Mouse (Mus musculus) midbrain, embryonic 14.5 days (tissue): ENCODE data around the gene Prox1. TPM values are rescaled to one million over a fixed set of nuclear protein-coding genes. Genes with fewer than 3 reads are reported as not detected.

Experiments used
- ATAC-seq: fragments of 200-750 bp; cut with Nextera tagmentation; 2 replicates; pipeline ENCODE4 v1.8.0; 2017; ENCODE audit warnings: moderate number of reproducible peaks, moderate library complexity; ENCODE audit not compliant: low FRiP score, low TSS enrichment
- DNase-seq: peaks from one replicate; pipeline ENCODE4 v3.0.0-alpha.2; 2015
- H3K27ac ChIP-seq: fragments of 300-500 bp; sonication (generic); replicated peaks from 2 replicates; pipeline ENCODE4 v1.5.1; 2014; ENCODE audit warnings: mild to moderate bottlenecking, low read depth, low read length, moderate library complexity
- H3K27me3 ChIP-seq: fragments of 300-500 bp; sonication (generic); 2 replicates; pipeline ENCODE4 v1.6.1; 2014; ENCODE audit warnings: low read length, control low read depth, mixed read lengths; ENCODE audit not compliant: control insufficient read depth, insufficient read depth
- H3K36me3 ChIP-seq: fragments of 300-500 bp; sonication (generic); 2 replicates; pipeline ENCODE4 v1.6.1; 2014; ENCODE audit warnings: low read length, control low read depth; ENCODE audit not compliant: control insufficient read depth, insufficient read depth
- H3K4me1 ChIP-seq: fragments of 300-500 bp; sonication (generic); 2 replicates; pipeline ENCODE4 v1.6.1; 2014; ENCODE audit warnings: mild to moderate bottlenecking, antibody characterized with exemption, low read length, control low read depth; ENCODE audit not compliant: control insufficient read depth, insufficient read depth
- H3K4me2 ChIP-seq: fragments of 300-500 bp; sonication (generic); 2 replicates; pipeline ENCODE4 v1.6.1; 2014; ENCODE audit warnings: mild to moderate bottlenecking, low read length, moderate library complexity
- H3K4me3 ChIP-seq: fragments of 300-500 bp; sonication (generic); replicated peaks from 2 replicates; pipeline ENCODE4 v1.5.1; 2014; ENCODE audit warnings: low read depth, low read length
- H3K9ac ChIP-seq: fragments of 300-500 bp; sonication (generic); replicated peaks from 2 replicates; pipeline ENCODE4 v1.6.1; 2014; ENCODE audit warnings: mild to moderate bottlenecking, low read length, moderate library complexity
- H3K9me3 ChIP-seq: fragments of 300-500 bp; sonication (generic); 2 replicates; pipeline ENCODE4 v1.6.1; 2016; ENCODE audit warnings: low read length, control low read depth, mixed read lengths; ENCODE audit not compliant: control insufficient read depth
- whole genome bisulfite sequencing: fragments of 180-500 bp; shearing (Covaris S2); extraction: QIAGEN DNeasy Blood & Tissue Kit; methylation state at CpG from one replicate; pipeline ENCODE4 v1.1.7; 2014; 5-methylcytosine and 5-hydroxymethylcytosine counted together
- polyA plus RNA-seq: library from polyadenylated mRNA; unstranded; fragments of >200 nt; fragmentation: Nextera tagmentation; extraction: Ambion mirVana; gene quantifications from 2 replicates; pipeline ENCODE4 v1.2.1, GENCODE M21; 2014

The Prox1 gene
- polyA plus RNA-seq, 1 experiment from 2014 or later = 10.7 TPM

DNA sequence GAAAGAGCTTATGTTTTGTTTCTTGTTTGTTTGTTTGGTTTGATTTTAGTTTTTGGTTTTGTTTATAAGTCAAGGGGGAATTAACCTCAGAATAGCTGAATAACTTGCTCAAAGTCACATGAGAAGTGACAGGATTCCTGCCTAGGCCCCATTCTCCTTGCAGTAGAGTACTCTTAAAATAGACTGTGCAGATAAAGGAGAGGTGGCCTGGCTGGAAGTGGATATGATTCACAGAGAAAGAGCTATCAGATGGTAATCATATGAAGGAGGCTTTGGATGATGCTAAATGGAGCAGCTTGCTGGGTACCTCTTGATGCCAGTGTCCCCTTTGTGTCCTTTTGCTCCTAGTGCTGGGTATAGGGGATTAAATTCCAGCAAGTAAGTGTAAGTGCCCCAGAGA, 26.1 kb downstream of the Prox1 start:
- Histone ChIP-seq H3K9ac (no peak overlapping the region), H3K4me1 (peaks cover 26% of the 10 kb centered on the region), H3K36me3 (no peaks in the 10 kb centered on the region), H3K4me3 (no peak overlapping the region), H3K27me3 (no peaks in the 10 kb centered on the region), H3K4me2 (no peak overlapping the region), H3K27ac (no peak overlapping the region), H3K9me3 (no peaks in the 10 kb centered on the region)
- DNase-seq (no peak), ATAC-seq (no peak)

DNA sequence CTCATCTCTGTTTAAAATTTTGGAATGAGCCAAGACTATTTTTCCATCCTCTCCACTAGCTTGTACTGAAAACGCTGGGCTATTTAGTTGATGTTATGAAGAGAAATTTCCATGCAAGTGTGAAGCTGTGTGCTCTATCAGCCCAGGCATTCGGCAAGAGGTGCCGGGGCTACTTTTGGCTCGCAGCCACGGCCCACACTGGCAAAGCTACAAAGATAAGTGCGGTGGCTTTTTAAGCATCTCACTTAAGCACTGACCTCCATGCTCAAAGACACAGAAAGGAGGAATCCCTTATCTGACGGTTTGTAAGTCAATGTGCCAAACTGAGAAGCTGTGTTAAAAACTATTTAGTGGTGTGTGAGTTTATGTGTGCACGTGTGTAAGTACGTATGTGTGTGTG, 26.9 kb downstream of the Prox1 start:
- WGBS = 85% methylated on average over 9 of the region's 9 CpGs
- no peak for ATAC-seq
- Histone ChIP-seq H3K36me3 (no peaks in the 10 kb centered on the region), H3K4me2 (no peak overlapping the region), H3K9ac (no peak overlapping the region), H3K27ac (no peak overlapping the region), H3K27me3 (no peaks in the 10 kb centered on the region), H3K4me3 (no peak overlapping the region), H3K4me1 (peaks cover 23% of the 10 kb centered on the region), H3K9me3 (no peaks in the 10 kb centered on the region)
- DNase-seq = no peak

DNA sequence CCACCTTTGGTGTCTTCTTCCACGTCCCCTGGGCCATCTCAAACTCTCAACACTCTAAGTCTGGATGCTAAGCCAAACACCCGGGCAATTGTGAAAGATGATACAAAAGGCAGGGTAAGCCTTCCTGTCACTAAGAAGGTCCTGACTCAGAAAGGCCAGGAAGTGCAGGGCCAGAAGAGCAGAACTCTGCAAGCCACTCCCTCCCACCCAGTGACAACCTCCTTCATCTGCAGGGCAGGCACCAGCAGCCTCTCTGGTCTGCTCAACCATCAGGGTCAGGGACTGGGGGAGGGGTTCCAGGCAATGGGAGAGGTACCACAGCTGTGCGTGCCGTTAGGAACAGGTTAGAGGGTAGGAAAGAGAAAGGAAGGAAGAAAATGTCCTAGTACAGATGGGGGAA, 27.9 kb downstream of the Prox1 start:
- WGBS = 46% methylated on average over 4 of the region's 4 CpGs
- ATAC-seq = no peak
- Histone ChIP-seq H3K9ac (no peak overlapping the region), H3K4me1 (peaks cover 22% of the 10 kb centered on the region; the same call in 1 of the 2 replicates), H3K27me3 (no peaks in the 10 kb centered on the region), H3K36me3 (no peaks in the 10 kb centered on the region), H3K27ac (no peak overlapping the region), H3K4me2 (no peak overlapping the region), H3K9me3 (no peaks in the 10 kb centered on the region), H3K4me3 (no peak overlapping the region)
- no peak for DNase-seq

DNA sequence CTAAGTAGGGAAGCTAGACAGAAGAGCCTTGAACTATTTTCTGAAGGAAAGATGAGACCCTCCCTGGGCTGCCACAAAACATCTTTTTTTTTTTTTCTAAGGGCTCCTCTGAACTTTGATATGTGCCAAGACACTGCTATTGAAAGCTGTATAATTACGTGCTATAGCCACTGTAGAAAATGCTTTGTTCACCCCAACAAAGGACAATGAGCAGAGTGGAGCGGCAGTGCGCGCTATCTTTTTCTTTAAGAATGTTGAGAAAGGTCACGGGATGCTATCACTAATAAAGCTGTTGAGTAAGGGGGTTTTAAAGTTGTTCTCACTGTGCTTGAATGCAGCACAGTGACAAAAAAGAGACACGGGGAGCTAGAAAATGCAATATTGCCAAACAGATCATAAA, 30.0 kb downstream of the Prox1 start:
- DNase-seq = no peak
- no peak overlapping the region for H3K4me2 ChIP-seq
- peaks cover 26% of the 10 kb centered on the region; the same call in 1 of the 2 replicates for H3K4me1 ChIP-seq
- H3K9me3 ChIP-seq = no peaks in the 10 kb centered on the region
- no peaks in the 10 kb centered on the region for H3K27me3 ChIP-seq
- H3K9ac ChIP-seq = no peak overlapping the region
- no peak overlapping the region for H3K27ac ChIP-seq
- ATAC-seq = no peak
- H3K4me3 ChIP-seq = no peak overlapping the region
- WGBS = 16% methylated on average over 6 of the region's 6 CpGs
- no peaks in the 10 kb centered on the region for H3K36me3 ChIP-seq

DNA sequence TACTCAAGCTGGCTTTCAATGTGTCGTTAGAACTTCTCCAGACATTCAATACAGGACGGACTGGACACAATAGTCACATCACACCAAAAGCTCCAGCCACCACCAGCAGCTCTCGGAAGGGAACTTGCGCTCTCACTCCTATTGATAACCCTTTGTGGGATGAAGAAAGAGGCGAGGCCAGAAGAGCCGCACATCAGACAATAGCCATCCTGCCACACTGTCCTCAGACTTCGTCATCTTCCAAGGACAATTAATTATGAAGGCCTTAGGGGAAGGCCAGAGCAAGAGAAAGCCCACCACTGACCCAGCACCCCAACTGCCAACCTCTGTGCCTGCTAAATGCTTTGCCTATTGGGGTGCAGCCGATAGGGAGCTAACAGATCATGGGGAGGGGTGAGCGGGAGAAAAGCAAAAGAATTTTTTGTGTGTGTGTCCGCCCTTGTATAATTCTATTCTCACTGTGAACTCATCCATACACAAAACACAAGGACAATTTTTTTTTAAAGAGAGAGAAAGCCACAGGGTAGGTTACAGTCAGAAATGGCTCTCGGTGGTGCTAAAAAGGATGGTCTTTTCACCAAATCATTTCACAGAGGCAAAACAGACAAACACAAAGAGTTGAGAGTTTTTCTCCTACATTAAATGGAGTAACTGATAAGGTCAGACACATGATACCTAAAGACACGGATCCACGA, 30.7 kb downstream of the Prox1 start:
- H3K27ac ChIP-seq = no peak overlapping the region
- WGBS = 50% methylated on average over 13 of the region's 13 CpGs

DNA sequence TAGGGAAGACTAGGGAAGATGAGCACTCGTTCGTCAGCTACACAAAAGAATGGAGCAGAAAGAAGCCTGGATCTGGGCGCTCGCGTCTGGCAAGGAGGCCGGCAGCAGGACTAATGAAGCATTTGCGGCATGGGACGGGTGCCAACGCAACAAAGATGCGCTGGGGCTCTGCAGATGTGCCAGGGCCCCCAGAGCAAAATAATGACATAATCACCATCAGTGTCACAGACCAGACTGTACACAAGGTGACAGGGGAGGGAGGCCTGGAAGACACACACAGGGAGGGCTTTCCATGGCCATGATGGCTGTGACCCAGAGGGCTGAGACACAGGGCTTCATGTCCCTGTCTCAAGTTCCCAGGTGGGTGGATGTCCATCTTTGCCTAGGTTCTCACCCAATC, 32.6 kb downstream of the Prox1 start:
- ATAC-seq = peak; percentile 34; the same call in 1 of the 2 replicates

More for the DNA sequence above, 30.7 kb downstream of the Prox1 start:
- Histone ChIP-seq H3K27me3 (no peaks in the 10 kb centered on the region), H3K4me2 (no peak overlapping the region), H3K9me3 (no peaks in the 10 kb centered on the region), H3K4me3 (no peak overlapping the region), H3K36me3 (no peaks in the 10 kb centered on the region), H3K4me1 (peaks cover 26% of the 10 kb centered on the region; the same call in 1 of the 2 replicates), H3K9ac (no peak overlapping the region)
- DNase-seq = no peak
- no peak for ATAC-seq

DNA sequence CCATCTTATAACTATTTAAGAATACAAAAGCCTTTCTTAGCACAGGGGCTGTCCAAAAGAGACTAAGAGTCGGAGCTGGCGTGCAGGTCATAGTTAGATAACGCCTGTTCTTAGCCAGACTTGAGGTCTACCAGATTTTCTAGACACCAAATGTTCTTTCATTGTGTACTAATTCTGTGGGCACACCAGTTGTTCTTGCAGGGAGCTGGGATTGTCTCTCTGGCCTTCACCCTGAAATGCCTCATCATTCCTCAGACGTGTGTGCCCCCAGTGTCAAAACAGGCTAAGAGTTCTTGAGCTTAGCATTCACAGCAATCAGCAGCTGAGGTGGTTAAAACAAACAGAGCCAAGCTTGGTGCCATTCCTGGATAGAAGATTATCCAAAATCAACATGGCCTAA, 37.6 kb downstream of the Prox1 start:
- 33% methylated on average over 4 of the region's 4 CpGs for WGBS
- Histone ChIP-seq H3K4me1 (peaks cover 40% of the 10 kb centered on the region), H3K4me3 (no peak overlapping the region), H3K9me3 (no peaks in the 10 kb centered on the region), H3K27me3 (no peaks in the 10 kb centered on the region), H3K9ac (no peak overlapping the region), H3K36me3 (no peaks in the 10 kb centered on the region), H3K27ac (no peak overlapping the region), H3K4me2 (no peak overlapping the region)
- ATAC-seq (no peak), DNase-seq (no peak)

More for the DNA sequence above, 32.6 kb downstream of the Prox1 start:
- H3K4me2 ChIP-seq = no peak overlapping the region
- H3K4me1 ChIP-seq = peaks cover 26% of the 10 kb centered on the region; the same call in 1 of the 2 replicates
- no peaks in the 10 kb centered on the region for H3K9me3 ChIP-seq
- H3K27ac ChIP-seq = peak overlapping the region; percentile 28
- DNase-seq = peak; percentile 58
- H3K9ac ChIP-seq = no peak overlapping the region
- H3K27me3 ChIP-seq = no peaks in the 10 kb centered on the region
- 42% methylated on average over 10 of the region's 10 CpGs for WGBS
- no peak overlapping the region for H3K4me3 ChIP-seq
- no peaks in the 10 kb centered on the region for H3K36me3 ChIP-seq

DNA sequence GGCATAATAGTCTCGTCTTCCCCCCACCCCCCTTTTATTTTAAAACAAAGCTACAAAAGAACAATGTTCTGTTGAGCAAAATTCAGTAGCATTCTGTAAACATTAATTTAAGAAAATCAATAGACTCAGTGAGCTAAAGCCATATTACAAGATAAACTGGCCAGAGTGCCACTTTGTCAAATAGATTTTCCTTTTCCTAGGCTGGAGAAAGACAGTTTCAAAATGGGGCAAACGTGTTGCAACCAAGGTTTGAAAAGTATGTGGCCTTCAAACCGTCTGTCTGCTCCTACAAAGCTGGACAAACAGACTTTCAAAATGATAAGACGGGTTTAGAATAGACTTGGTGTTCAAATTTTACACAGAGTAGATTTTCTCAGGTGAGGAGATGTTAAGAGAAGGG, 39.6 kb downstream of the Prox1 start:
- 72% methylated on average over 4 of the region's 4 CpGs for WGBS
- Histone ChIP-seq H3K4me3 (no peak overlapping the region), H3K9me3 (no peaks in the 10 kb centered on the region), H3K4me1 (peaks cover 43% of the 10 kb centered on the region), H3K27me3 (no peaks in the 10 kb centered on the region), H3K4me2 (no peak overlapping the region), H3K36me3 (no peaks in the 10 kb centered on the region), H3K27ac (no peak overlapping the region), H3K9ac (no peak overlapping the region)
- DNase-seq (no peak), ATAC-seq (no peak)

DNA sequence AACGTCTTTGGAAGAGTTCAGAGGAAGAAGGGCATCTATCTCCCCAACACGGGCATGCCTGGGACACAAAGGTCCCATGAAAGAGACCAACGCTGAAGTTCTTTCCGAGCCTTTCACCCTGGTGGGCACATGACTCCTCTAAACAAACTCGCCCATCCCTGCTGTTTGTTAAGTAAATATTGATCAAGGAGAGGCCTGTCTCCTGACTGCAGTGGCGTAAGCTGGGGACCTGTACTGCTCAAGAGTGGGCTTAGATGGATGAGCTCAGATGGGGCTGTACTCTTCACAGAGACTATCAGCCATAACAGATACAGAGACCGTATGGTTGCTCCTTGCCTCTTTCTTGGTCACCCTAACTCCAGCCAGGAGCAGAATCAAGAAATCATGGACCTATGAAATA, 41.0 kb downstream of the Prox1 start:
- DNase-seq (no peak), ATAC-seq (no peak)
- Histone ChIP-seq H3K4me3 (no peak overlapping the region), H3K9ac (no peak overlapping the region), H3K27ac (no peak overlapping the region), H3K9me3 (no peaks in the 10 kb centered on the region), H3K27me3 (no peaks in the 10 kb centered on the region), H3K36me3 (no peaks in the 10 kb centered on the region), H3K4me2 (no peak overlapping the region), H3K4me1 (peaks cover 43% of the 10 kb centered on the region)
- 42% methylated on average over 7 of the region's 7 CpGs for WGBS
